Mouse (Mus musculus): ENCODE measurements around the gene Cnn3.

The Cnn3 gene

GRCm38 (mm10) chr3:121425861-121426620, at the start of gene Cnn3:
Gene Cnn3 (plus strand): TSS chr3:121426497.
- in situ Hi-C loops (cut with MboI; ENCODE audit: unreplicated experiment in 2 of 2), result loop anchor here in 1 of 2 experiments (10.0 kb wide), 1 partner anchor 51 kb away; no protein-coding TSS in a partner anchor

DNA sequence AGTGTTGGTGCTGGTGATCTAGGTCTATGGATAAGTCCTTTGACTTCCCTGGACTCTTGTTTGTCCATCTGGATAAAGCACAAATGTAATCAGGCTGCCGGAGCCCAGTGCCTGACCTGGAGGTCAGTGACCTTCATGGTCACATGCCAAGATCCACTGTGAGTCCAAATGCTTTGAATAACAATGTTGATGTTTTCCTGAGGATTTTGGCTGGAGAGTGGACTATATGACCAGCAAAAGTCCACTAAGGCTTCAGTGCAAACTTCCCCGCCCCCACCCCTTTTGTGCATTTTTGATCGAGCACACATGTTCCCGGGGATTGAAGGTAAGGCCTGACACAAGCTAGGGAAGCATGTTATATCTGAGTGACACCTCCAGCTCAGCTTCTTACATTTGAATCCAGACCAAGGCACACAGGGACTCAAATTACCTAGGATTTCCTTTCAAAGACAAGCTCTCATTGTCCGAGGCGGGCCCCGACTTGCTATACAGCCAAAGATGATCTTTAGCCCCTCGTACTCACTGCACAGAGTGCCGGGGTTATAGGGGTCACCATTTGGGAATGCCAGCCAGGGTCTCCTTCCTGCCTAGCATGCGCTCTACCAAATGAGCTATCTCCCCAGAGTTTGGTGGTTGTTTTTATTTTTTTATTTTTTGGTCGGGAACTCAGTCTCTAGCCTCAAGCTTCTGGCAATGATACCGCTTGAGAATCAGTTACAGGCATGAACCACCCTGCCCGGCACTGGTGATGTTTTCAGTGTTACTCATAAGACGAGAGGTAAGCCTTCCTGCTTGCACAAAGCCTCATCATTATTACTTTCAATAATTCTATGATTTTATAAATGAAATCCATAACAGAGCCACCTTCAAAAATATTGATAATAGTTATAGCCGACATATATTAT, 47.3 kb upstream of the Cnn3 start:
- in situ Hi-C loops (cut with MboI; ENCODE audit: unreplicated experiment in 2 of 2), result loop anchor here in 1 of 2 experiments (10.0 kb wide), 1 partner anchor 46 kb away; the partner anchor contains the start of gene Cnn3

GRCm38 (mm10) chr3:121379699-121380098, 46.6 kb upstream of the Cnn3 start:
- in situ Hi-C loops (cut with MboI; ENCODE audit: unreplicated experiment in 2 of 2), result loop anchor here in 1 of 2 experiments (10.0 kb wide), 1 partner anchor 45 kb away; the partner anchor contains the start of gene Cnn3

GRCm38 (mm10) chr3:121387471-121388009, 38.8 kb upstream of the Cnn3 start:
- in situ Hi-C loops (cut with MboI; ENCODE audit: unreplicated experiment in 2 of 2), result loop anchor here in 1 of 2 experiments (5.0 kb wide), 1 partner anchor 35 kb away; no protein-coding TSS in a partner anchor

GRCm38 (mm10) chr3:121389366-121389765, 36.9 kb upstream of the Cnn3 start:
- in situ Hi-C loops (cut with MboI; ENCODE audit: unreplicated experiment in 2 of 2), result loop anchor here in 1 of 2 experiments (5.0 kb wide), 1 partner anchor 33 kb away; no protein-coding TSS in a partner anchor

GRCm38 (mm10) chr3:121389860-121390530, 36.3 kb upstream of the Cnn3 start:
- in situ Hi-C loops (cut with MboI; ENCODE audit: unreplicated experiment in 2 of 2), result loop anchor here in 1 of 2 experiments (5.0 kb wide), 1 partner anchor 32 kb away; no protein-coding TSS in a partner anchor

DNA sequence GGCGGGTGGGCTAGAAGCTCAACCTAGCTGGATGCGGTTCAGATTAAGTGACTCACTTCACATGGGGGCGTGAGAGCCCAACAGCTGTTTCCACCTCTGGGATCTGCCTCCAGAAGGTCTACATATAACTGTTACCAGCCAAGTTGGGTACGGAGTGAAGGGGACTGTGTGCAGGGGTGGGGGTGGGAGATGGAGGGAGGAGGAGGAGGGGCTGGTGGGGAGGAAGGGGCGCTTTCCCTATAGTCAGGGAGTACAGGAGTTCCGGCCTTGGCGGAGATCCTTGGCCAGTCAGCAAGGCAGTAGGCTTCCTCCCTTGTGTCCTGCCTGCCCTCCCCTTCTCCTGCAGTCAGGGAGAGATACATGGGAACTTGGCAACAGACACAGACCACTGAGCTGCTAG, 35.6 kb upstream of the Cnn3 start:
- in situ Hi-C loops (cut with MboI; ENCODE audit: unreplicated experiment in 2 of 2), result no loop called here

- in situ Hi-C loops (cut with MboI; ENCODE audit: unreplicated experiment in 2 of 2), result no loop called here
Observed at GRCm38 (mm10) chr3:121395588-121396295, 30.6 kb upstream of the Cnn3 start.

- in situ Hi-C loops (cut with MboI; ENCODE audit: unreplicated experiment in 2 of 2), result no loop called here
Observed at GRCm38 (mm10) chr3:121396561-121396960, 29.7 kb upstream of the Cnn3 start.

GRCm38 (mm10) chr3:121397007-121397406, 29.3 kb upstream of the Cnn3 start:
- in situ Hi-C loops (cut with MboI; ENCODE audit: unreplicated experiment in 2 of 2), result no loop called here

DNA sequence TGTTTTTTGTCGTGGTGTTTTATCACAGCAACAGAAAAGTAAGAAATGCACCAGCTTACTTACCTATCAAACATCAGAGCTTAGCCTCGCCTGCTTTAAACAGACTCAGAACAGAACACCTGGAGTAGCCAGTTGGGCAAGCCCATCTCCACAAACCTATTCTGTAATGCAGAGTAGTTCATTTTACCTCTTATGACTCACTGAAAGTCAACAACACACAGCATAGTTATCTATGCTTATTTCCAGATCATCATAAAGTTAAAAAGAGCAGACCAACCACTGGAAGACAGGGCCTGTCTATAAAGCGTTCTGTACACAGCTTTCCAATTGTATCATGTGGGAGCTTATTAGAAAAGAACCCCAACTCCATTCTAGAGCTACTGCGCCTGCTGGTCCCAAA, 24.9 kb upstream of the Cnn3 start:
- in situ Hi-C loops (cut with MboI; ENCODE audit: unreplicated experiment in 2 of 2), result no loop called here

DNA sequence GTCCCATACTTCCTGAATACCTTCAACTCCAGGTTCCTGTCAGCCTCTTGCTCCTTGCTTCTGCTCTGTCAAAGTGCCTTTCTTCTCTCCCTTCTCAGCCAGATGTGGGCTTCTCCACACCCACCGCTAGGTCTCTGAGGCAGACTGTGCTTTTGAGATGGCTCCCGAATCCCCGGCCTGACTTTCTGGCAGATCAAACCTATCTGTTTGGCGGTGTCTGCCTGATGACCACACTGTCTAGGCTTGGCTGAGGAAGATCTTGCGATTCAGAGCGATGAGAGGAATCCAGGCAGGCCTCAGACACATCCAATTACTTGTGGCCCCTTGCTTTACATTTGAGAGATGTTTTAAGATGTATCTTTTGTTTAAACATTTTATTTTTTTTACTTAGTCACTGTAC, 24.2 kb upstream of the Cnn3 start:
- in situ Hi-C loops (cut with MboI; ENCODE audit: unreplicated experiment in 2 of 2), result no loop called here

- in situ Hi-C loops (cut with MboI; ENCODE audit: unreplicated experiment in 2 of 2), result no loop called here
Observed at GRCm38 (mm10) chr3:121403449-121403848, 22.8 kb upstream of the Cnn3 start.

DNA sequence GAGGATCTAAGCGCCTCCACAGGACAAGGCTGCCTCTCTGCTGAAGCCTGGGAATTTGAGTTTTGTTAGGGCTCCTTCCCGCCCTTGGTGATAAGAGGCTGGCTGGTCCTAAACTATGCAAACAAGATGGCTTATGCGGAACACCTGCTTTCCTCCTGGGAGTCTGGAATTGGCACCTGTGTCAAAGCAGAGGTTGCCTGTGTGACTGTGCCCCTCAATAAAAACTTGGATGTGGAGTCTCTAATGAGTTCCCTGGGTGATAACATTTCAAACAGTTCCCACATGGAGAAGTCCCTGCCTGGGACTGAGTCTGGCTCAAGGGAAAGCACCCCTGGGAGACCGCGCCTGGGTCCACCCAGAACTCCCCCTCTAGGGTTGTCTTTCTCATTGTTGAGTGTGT, 21.2 kb upstream of the Cnn3 start:
- in situ Hi-C loops (cut with MboI; ENCODE audit: unreplicated experiment in 2 of 2), result no loop called here

DNA sequence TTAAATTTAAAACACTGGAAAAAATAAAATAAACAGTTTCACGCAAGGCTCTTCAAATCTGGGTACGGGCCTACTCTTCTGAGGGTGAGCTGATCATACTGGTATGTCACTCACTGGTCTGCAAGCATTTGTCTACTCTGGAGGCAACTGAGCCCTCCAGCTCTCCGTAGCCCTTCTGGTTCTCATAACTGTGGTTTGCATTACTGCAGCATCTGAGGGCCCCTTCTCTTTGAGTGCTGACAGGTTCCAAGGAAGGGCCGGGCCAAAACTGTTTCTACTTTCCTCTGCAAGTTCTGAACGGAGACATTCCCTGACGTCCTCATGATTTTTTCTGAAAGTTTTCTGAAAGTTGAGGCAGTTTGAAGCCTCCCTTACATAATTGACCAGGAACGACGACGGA, 18.9 kb upstream of the Cnn3 start:
- in situ Hi-C loops (cut with MboI; ENCODE audit: unreplicated experiment in 2 of 2), result no loop called here

GRCm38 (mm10) chr3:121408386-121408785, 17.9 kb upstream of the Cnn3 start:
- in situ Hi-C loops (cut with MboI; ENCODE audit: unreplicated experiment in 2 of 2), result no loop called here

DNA sequence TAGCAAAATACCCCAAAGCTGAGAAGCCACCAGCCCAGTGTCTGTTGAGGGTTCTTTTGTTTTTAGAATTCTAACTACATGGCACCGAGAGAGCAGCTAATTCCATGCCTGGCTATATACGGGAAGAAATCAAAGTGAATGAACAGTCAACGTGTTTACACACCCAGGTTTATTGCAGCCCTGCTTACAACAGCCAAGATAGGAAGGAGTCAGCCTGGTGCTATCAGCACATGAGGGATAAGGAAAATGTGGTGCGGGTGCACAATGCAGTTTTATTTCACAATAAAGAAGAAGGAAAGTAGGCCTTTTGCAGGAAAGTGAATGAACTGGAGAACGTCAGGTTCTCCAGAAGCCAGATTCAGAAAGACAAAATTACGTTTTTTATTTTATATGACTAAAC, 14.8 kb upstream of the Cnn3 start:
- in situ Hi-C loops (cut with MboI; ENCODE audit: unreplicated experiment in 2 of 2), result no loop called here

- in situ Hi-C loops (cut with MboI; ENCODE audit: unreplicated experiment in 2 of 2), result no loop called here
Observed at GRCm38 (mm10) chr3:121416171-121417154, 9.8 kb upstream of the Cnn3 start.
